Mouse (Mus musculus): ENCODE data around the gene Macf1.

- TF ChIP-seq CTCF (IDR thresholded peaks at IDR 0.05; ENCODE audit: borderline replicate concordance, insufficient read depth, low read length) = no peak
- no peak for TF ChIP-seq POLR2A (IDR thresholded peaks at IDR 0.05; ENCODE audit: low read depth, low read length)
Measured at GRCm38 (mm10) chr4:123431936-123432335, 252.2 kb downstream of the Macf1 start.

Measured in embryonic fibroblast, embryonic 13.5 days (primary cell).